Mouse (Mus musculus) c-Kit-positive CD71-positive TER-119-positive erythroid progenitor cells, embryonic 14.5 days (primary cell): Measurements from ENCODE around the gene Crybg1.
"Not testable (repeated sequence)": the region's sequence is repeated elsewhere in the genome, so short reads cannot be mapped to it uniquely, and the experiment has no call there.

Experiments
- DNase-seq: peaks from one replicate; pipeline ENCODE4 v3.0.0-alpha.2; 2013; ENCODE audit warnings: low spot score

Gene Crybg1

GRCm38 (mm10) chr10:44005677-44006641 is 142.7 kb downstream of the Crybg1 start:
- DNase-seq = no peak

GRCm38 (mm10) chr10:44004221-44004751 is 144.4 kb downstream of the Crybg1 start:
- DNase-seq = no peak

GRCm38 (mm10) chr10:44003551-44004151 is 145.0 kb downstream of the Crybg1 start:
- DNase-seq = no peak

GRCm38 (mm10) chr10:44002995-44003524 is 145.6 kb downstream of the Crybg1 start:
- DNase-seq = no peak

- no peak for DNase-seq
Measured at GRCm38 (mm10) chr10:44002004-44002940, 146.4 kb downstream of the Crybg1 start.

- no peak for DNase-seq
Measured at GRCm38 (mm10) chr10:44000156-44000865, 148.3 kb downstream of the Crybg1 start.

GRCm38 (mm10) chr10:43998503-43999082 is 150.1 kb downstream of the Crybg1 start:
- DNase-seq = no peak

GRCm38 (mm10) chr10:43998023-43998422 is 150.6 kb downstream of the Crybg1 start:
- DNase-seq = no peak

GRCm38 (mm10) chr10:43997276-43997675 is 151.4 kb downstream of the Crybg1 start:
- no peak for DNase-seq

GRCm38 (mm10) chr10:43995858-43996650 is 152.6 kb downstream of the Crybg1 start:
- DNase-seq = no peak

- no peak for DNase-seq
Measured at GRCm38 (mm10) chr10:43993198-43993597, 155.5 kb downstream of the Crybg1 start.

- DNase-seq = no peak
Measured at GRCm38 (mm10) chr10:43992506-43992905, 156.1 kb downstream of the Crybg1 start.

GRCm38 (mm10) chr10:43991268-43991667 is 157.4 kb downstream of the Crybg1 start:
- no peak for DNase-seq

GRCm38 (mm10) chr10:43983866-43984265 is 164.8 kb downstream of the Crybg1 start:
- no peak for DNase-seq

- DNase-seq = no peak
Measured at GRCm38 (mm10) chr10:43983241-43983640, 165.4 kb downstream of the Crybg1 start.

- DNase-seq = no peak
Measured at GRCm38 (mm10) chr10:43982470-43982869, 166.2 kb downstream of the Crybg1 start.

- DNase-seq = not testable (repeated sequence)
Measured at GRCm38 (mm10) chr10:43980742-43981141, 167.9 kb downstream of the Crybg1 start.

- no peak for DNase-seq
Measured at GRCm38 (mm10) chr10:43980080-43980479, 168.6 kb downstream of the Crybg1 start.

- no peak for DNase-seq
Measured at GRCm38 (mm10) chr10:43977353-43977752, 171.3 kb downstream of the Crybg1 start.

GRCm38 (mm10) chr10:43973244-43973643 is 175.4 kb downstream of the Crybg1 start:
- no peak for DNase-seq
